Mouse (Mus musculus) cerebellum, adult 18-20 months (tissue): ENCODE data around the gene Cldn19.
"Not testable (repeated sequence)": the region's sequence is repeated elsewhere in the genome, so short reads cannot be mapped to it uniquely, and the experiment has no call there.

ENCODE experiments used
- DNase-seq, 2 experiments: peaks; one replicate each; pipeline ENCODE4 v3.0.0; 2021

Cldn19 gene

GRCm38 (mm10) chr4:119254012-119254618 is 1.1 kb upstream of the Cldn19 start:
- DNase-seq, result no peak

DNA sequence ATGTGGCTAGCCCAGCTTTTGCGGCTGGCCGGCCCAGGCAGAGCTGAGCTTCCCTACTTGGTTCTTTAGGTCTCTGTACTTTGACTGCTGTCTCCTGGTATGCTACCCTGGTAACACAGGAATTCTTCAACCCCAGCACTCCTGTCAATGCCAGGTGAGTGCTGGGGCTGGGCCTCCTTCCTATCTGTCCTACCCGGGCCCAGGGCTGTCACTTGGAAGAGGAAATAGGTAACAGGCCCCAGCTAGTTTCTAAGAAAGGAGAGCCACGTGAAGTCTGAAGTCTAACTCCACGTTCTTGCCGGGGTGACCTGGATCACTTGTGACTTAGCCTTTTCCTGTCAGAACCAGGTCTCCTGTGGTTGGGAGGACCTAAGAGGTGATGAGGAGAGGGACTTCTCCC is 1.9 kb downstream of the Cldn19 start:
- no peak for DNase-seq

- no peak for DNase-seq
Measured at GRCm38 (mm10) chr4:119259344-119260254, 4.4 kb downstream of the Cldn19 start.

DNA sequence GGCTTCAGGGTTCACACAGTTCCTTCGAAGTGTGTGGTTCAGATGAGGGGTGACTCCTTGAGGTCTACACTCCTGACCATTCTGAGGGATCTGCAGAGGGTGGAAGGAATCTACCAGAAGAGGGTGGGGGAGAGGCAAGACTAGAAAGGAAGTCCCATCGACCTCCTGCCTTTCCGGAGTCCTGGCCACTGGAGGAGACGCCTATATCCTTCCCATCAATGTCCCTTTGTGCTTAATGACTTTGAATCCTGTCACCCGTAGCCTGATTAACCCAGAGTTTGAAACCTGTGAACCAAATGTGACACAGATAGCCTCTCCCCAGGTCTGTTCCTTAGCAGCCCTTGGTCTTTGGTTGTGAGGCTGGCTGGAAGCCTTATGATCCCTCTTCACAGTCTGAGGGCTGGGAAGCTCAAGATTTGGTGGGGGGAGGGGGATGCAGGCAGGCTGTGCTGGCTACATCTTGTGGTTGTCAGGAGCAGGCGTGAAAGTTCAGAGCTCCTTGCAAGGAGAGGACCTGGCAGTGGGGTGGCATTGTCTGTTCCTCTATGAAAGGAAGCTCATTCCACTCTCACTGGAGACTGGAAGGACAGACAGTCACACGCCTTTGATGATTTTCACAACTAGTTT is 6.0 kb downstream of the Cldn19 start:
- DNase-seq, result no peak

DNA sequence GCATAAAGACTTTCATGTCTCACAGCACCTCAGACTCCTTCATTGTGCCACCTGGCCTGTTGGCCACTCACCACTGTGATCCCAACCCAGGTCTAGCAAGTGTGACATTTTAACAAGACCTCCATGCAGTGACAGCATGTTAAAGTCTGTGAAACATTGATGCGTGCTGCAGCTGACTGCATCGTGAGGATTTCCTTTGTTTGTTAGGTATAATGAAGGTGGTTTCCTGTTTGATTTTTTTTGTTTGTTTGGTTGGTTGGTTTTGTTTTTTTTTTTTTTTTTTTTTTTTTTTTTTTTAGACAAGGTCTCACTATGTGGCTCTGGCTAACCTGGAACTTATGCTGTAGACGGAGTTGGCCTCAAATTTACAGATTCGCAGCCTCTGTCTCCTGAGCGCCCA is 7.3 kb downstream of the Cldn19 start:
- DNase-seq, result no peak

DNA sequence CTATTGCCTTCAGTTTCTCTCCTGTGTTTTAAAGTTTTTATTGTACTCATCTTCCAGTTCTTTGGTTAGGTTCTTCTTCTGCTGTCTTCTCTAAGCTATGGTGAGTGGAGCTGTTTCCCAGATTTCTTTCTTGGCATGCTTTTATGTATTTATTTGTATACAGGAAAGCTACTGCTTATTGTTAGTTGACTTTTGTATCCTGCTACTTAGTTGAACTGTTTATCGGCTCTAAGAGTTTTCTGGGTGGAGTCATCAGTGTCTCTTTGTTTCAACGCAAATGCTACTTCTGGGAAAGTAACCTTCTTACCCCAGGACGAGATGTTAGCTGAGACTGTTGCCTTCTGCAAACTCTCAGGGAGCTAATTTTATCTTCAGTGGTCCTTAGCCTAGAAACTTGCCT is 8.2 kb downstream of the Cldn19 start:
- no peak for DNase-seq

DNA sequence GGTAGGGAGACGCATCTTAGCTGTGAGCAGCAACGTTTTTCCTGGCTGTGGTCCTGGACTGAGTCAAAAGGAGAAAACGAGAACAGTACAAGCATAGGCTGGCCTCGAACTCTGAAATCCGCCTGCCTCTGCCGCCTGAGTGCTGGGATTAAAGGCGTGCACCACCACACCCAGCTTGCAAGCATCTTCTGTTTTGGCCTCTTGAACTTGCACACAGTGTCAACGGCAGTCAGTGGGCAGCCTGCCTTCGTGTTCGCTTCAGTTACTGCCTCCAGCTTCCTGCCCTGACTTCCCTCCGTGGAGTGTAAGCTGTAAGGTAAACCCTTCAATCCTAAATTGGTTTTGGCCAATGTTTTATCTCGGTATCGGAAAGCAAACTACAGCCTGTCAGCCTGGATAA is 11.4 kb downstream of the Cldn19 start:
- no peak for DNase-seq

GRCm38 (mm10) chr4:119274627-119275026 is 19.4 kb downstream of the Cldn19 start:
- DNase-seq, result no peak

GRCm38 (mm10) chr4:119275226-119275625 is 20.0 kb downstream of the Cldn19 start:
- no peak for DNase-seq

DNA sequence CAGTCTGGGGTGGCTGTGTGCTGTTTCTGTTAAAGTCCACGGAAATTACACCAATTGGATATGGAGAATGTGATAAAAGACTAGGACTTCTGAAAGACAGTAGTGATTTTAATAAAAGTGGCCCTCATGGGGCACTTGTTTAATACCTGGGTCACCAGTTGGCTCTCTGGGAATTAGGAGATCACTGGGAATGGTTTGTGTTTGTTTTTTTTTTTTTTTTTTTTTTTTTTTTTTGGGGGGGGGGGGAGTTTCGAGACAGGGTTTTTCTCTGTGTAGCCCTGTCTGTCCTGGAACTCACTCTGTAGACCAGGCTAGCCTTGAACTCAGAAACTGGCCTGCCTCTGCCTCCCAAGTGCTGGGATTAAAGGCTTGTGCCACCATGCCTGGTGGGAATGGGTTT is 20.5 kb downstream of the Cldn19 start:
- DNase-seq, result no peak

GRCm38 (mm10) chr4:119278784-119279183 is 23.6 kb downstream of the Cldn19 start:
- DNase-seq, result not testable (repeated sequence)

- no peak for DNase-seq
Measured at GRCm38 (mm10) chr4:119284861-119285260, 29.6 kb downstream of the Cldn19 start.

- DNase-seq, result no peak
Measured at GRCm38 (mm10) chr4:119285336-119285735, 30.1 kb downstream of the Cldn19 start.

GRCm38 (mm10) chr4:119291921-119292320 is 36.7 kb downstream of the Cldn19 start:
- no peak for DNase-seq

DNA sequence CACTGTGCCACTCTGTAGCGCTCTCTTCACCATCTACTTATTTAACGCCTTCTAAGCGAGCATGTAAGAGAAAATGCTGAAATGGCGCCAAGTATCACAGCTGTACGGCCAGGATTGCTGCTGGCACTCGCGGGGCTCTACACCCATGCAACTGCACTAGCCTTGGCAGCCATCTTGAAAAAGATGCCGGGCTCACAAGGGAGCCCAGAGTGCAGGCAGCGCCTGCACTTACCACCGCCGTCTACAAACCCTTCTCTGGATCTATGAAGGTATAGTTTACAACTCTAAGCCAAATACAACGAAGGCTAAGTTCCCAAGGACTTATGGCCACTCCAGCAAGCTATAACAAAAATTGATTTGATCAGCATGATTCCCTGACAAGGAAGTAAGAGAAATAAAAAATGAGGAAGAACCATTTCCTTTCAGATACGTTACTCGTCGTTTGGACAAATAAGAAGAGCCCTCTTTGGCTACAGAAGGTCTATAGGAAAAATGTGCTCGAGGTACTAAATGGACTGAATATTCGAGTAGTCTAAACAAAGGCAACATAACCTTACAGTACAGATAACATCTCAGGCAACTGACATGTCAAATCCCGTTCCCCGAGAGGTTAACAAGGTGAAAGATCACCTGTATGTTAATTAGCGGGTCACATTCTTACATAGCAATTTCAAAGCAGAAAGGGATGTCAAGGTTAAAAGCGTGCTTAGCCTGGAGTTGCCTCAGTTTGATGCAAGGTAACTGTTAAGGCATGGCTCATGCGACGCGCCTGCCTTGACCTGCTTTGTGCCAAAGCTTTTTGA is 37.8 kb downstream of the Cldn19 start:
- DNase-seq, result peak; percentile 20 to 28

DNA sequence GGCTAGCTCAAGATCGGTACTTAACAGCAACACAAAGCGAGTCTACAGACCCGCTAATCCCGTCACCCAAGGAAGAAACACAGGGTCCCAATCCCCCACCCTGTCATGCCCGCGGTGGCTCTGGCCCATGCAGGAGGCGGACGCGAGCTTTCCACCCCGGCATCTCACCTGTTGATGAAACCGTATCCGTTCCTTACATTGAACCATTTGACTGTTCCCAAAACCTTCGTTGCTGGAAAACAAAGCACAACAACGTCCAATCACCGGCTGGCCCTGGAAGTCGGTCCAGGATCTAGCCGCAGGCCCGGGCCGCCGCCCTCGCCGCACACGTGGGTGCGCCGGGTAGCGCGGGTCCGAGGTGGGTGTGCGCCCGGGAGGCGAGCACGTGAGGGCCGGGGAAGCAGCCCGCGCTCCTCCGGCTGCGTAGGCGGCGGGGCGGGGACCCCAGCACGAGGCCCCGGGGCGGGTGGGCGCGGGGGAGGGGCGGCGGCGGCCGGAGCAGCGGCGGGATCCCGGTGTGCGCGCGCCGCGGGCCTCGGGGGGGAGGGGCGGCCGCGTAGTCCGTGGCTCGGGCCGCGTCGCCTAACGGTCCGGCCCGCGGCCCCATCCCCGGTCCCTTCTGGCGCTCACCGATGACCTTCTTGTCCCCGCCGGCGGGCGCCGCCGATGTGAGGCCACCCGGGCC is 38.5 kb downstream of the Cldn19 start:
- DNase-seq, result peak in 1 of 2 experiments; percentile 10

DNA sequence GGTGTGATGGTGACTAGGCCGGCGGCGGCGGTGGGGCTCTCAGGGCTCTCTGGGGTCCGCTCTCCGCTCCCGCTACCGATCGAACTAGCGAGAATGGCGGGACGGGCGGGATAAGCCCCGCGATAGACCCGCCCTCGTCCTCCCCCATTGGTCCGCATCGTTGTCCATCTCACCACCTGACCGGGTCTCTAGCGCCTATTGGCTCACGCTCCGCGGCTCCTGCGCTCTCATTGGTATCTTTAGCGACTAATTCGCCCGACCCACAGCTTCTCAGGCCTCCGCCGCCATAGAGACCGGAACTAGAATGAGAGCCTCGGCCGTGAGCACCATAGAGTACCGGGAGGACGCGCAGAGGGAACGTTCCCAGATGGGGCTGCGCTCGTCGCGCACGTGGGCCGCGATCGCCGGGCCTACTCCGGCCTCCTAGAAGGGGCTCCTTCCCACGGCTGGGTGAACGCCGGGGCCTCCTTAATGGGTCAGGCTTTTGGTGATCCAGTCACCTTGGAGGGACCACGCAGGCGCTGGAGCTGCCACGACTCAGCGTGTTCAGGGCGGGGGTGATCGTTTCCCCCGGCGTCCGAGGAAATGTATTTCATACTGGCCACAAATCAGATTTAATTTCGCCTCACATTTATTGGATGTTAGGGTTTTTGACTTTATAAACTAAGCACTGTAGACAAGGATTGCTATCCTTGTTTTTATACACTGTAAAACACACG is 39.4 kb downstream of the Cldn19 start, which contains the start of gene Ybx1:
Gene Ybx1, minus strand, starts transcription at position 190 of the 719 bp plus-strand sequence.
- DNase-seq, result peak; percentile 99 to 100

DNA sequence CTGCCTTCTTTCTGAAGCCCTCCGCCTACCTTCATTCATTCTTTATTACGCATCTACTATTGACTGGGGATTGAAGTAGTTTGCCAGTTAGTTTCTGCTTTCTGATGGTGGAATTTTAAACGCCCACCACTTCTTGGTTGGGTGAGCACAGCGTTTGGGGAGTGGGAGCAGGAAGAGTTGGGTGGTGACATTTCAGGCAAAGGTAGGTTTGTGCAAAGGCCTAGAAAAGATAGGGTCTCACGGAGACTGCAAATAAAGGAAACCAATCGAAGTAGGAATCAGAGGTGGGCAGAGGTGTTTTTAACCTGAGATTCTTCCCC is 39.9 kb downstream of the Cldn19 start:
- peak in 1 of 2 experiments; percentile 19 for DNase-seq

DNA sequence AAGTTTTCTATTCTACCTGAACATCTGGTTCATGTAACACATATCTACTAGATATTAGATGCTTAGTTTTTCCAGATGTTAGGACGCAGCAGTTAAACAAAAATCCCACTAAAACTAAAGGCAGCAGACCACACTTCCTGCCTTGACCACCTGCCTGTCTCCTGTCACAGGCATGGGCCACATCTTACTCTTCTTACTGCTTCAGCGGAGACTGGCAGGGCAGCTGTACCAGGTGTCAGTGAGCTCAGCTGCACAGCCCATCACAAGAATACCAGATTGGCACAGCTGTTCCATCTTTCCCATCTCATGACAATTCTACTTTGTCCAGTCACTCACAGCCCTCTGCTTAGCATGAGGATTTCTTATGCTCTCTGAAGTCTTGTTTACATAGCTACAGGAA is 42.1 kb downstream of the Cldn19 start:
- DNase-seq, result no peak

- no peak for DNase-seq
Measured at GRCm38 (mm10) chr4:119300761-119301160, 45.5 kb downstream of the Cldn19 start.

DNA sequence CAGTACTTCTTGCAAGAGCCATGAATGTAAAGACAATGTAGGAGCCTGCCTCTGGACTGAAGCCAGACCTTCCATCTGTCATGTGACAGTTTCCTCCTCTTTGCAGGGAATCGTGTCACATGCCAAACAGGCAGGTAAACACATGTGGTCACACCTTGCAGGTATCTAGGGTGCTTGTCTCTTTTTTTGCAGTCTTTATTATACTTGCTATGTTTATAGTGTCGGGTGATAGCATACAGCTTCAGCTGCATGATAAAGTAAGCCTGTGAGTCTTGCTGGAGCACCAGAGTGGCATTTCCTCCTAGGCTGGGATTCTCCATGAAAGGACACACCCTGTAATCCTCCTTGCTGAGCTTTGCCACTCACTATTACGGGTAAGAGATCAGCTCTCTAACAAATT is 46.6 kb downstream of the Cldn19 start:
- no peak for DNase-seq

GRCm38 (mm10) chr4:119303291-119303690 is 48.1 kb downstream of the Cldn19 start:
- no peak for DNase-seq
